Mouse (Mus musculus) thymus, postnatal 14 days (tissue): Measurements from ENCODE around the gene Zkscan4.
A peak's percentile ranks its signal among the peaks of the same experiment; 100 is the strongest.

ENCODE experiments used
- DNase-seq: peaks from one replicate; pipeline ENCODE4 v3.0.0; 2021

Gene Zkscan4

DNA sequence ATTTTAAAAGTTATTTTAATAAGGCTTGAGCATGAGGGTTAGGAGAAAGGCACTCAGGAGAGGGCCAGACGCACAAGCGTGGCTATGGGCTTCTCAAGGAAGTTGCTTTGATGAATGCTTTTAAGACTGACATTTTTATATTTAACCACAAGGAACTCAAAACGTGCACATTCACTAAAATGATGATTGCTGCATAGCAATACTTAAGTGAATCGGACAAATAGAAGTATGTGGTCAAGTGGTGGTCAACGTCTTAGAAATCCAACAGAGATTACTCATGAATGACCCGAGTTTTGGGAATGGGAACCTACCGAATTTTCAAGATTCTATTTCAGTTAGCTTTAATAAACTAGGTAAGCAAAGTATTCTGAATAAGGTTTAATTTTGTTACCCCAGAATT lies 51.4 kb downstream of the Zkscan4 start:
- no peak for DNase-seq

DNA sequence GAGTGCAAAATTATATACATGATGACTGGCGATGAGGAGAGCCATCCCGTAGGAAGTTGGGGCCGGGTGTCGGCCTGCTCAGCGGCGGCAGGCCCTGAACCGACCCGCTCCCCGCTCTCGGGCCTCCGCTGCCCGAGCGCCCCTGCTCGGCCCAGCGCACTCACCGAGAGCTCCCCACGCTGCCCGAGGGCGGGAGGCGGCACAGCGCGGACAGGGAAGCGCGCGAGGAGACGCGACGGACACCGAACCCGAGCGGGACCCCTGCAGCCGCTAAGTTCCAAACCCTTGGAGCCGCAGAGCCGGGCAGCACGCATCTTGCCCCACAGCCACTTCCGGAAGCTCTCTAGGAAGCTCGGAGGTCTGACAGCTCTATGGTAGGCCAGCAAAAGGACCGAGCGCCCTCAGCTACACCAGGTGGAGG lies 52.1 kb downstream of the Zkscan4 start, which contains the start of gene Zkscan8:
Zkscan8 (minus strand) TSS at position 340 of the 421 bp plus-strand sequence.
- DNase-seq = peak; percentile 89
